Mouse (Mus musculus): ENCODE measurements around the gene Etl4.

GRCm38 (mm10) chr2:20697719-20698118, 788.1 kb downstream of the Etl4 start:
- TF ChIP-seq POLR2A (IDR thresholded peaks at IDR 0.05; ENCODE audit: insufficient read depth, low read length): no peak
- no peak for TF ChIP-seq CTCF (IDR thresholded peaks at IDR 0.05; ENCODE audit: low read depth, low read length)
- TF ChIP-seq EP300 (IDR thresholded peaks at IDR 0.05; ENCODE audit: insufficient read depth, low read depth, low read length): no peak
